Mouse (Mus musculus): ENCODE data around the gene Grm1. TPM values are rescaled to one million over a fixed set of nuclear protein-coding genes. Genes with fewer than 3 reads are reported as not detected.

Grm1 gene
- total and polyA plus RNA-seq, 2 experiments from 2014 or later = 13.9 to 29.8 TPM

DNA sequence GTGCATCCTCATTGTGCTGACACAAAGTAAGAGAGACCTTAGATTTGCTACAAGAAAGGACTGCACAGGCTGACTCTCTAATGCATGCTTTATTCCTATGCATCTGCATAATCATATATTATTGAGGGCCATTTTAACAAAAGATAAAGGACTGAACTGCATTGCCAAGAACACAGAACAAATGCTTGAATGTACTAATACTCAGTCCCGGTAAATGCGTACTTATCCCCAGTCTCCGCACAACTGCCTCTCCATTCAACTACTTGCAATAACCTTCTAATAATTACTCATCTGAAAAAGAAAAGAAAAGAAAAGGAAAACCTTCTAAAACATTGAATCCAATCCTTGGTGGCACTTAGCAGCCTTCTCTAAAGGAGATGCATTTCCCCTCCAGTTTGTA is 272.4 kb downstream of the Grm1 start:
- TF ChIP-seq CTCF (IDR thresholded peaks at IDR 0.05; ENCODE audit: low read depth) = no peak
- no peak for DNase-seq (ENCODE audit: low spot score)
- Histone ChIP-seq H3K36me3 (ENCODE audit: insufficient read depth, low read length) (no peaks in the 10 kb centered on the region), H3K4me2 (ENCODE audit: low read depth, low read length) (no peak overlapping the region), H3K4me1 (ENCODE audit: insufficient read depth, low read length) (0 out of 2 replicates have a peak, but pooled peaks cover 3% of the 10 kb centered on the region), H3K9me3 (ENCODE audit: low read length) (no peaks in the 10 kb centered on the region), H3K4me3 (ENCODE audit: low read length) (no peak overlapping the region), H3K27me3 (ENCODE audit: insufficient read depth, low read length) (no peaks in the 10 kb centered on the region), H3K9ac (replicated peaks; ENCODE audit: low read length) (no peak overlapping the region), H3K27ac (no peak overlapping the region)
- 78% methylated on average over 3 of the region's 3 CpGs for WGBS
- no peak for ATAC-seq

DNA sequence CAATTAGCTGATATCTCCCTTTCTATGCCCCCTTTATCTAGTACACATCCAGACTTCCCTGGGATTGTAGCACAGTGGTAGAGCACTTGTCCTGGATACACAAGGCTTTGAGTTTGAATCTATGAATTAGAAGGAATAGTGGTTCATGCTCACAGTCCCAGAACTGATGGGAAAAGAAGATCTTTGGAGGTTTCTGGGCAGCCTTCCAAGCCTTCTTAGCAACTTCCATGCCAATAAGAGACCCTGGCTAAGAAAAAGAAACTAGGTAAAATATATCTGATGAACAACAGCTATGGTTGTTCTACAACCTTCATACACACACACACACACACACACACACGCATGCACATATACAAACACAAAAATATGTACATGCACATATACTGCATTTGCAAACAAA is 286.8 kb downstream of the Grm1 start:
- H3K4me1 ChIP-seq (ENCODE audit: insufficient read depth, low read length) = no peaks in the 10 kb centered on the region
- H3K4me2 ChIP-seq (ENCODE audit: low read depth, low read length) = no peak overlapping the region
- no peak for ATAC-seq
- no peak for TF ChIP-seq CTCF (IDR thresholded peaks at IDR 0.05; ENCODE audit: low read depth)
- no peak overlapping the region for H3K4me3 ChIP-seq (ENCODE audit: low read length)
- no peak overlapping the region for H3K9ac ChIP-seq (replicated peaks; ENCODE audit: low read length)
- H3K27me3 ChIP-seq (ENCODE audit: insufficient read depth, low read length) = no peaks in the 10 kb centered on the region
- no peak overlapping the region for H3K27ac ChIP-seq
- H3K36me3 ChIP-seq (ENCODE audit: insufficient read depth, low read length) = no peaks in the 10 kb centered on the region
- H3K9me3 ChIP-seq (ENCODE audit: low read length) = no peaks in the 10 kb centered on the region
- WGBS = 92% methylated on average over 1 of the region's 1 CpGs
- DNase-seq (ENCODE audit: low spot score) = peak; percentile 29

DNA sequence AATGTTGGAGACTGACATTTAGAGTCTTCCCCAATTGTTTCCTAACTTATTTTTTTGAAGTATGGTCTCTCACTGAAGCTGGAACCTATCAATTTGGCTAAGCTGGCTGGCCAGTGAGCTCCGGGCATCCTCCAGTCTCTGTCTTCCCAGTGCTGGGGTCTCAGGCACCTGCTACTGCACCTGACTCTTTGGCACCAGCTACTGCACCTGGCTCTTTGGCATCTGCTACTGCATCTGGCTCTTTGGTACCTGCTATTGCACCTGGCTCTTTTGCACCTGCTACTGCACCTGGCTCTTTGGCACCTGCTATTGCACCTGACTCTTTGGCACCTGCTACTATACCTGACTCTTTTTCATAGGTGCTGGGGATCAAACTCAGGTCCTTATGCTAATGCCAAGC is 291.7 kb downstream of the Grm1 start:
- Histone ChIP-seq H3K4me2 (ENCODE audit: low read depth, low read length) (no peak overlapping the region), H3K9ac (replicated peaks; ENCODE audit: low read length) (no peak overlapping the region), H3K36me3 (ENCODE audit: insufficient read depth, low read length) (no peaks in the 10 kb centered on the region), H3K4me1 (ENCODE audit: insufficient read depth, low read length) (no peaks in the 10 kb centered on the region), H3K9me3 (ENCODE audit: low read length) (no peaks in the 10 kb centered on the region), H3K4me3 (ENCODE audit: low read length) (no peak overlapping the region), H3K27me3 (ENCODE audit: insufficient read depth, low read length) (no peaks in the 10 kb centered on the region), H3K27ac (no peak overlapping the region)
- DNase-seq (ENCODE audit: low spot score) (no peak), ATAC-seq (no peak)
- WGBS = 79% methylated on average over 1 of the region's 1 CpGs
- TF ChIP-seq CTCF (IDR thresholded peaks at IDR 0.05; ENCODE audit: low read depth) = no peak

DNA sequence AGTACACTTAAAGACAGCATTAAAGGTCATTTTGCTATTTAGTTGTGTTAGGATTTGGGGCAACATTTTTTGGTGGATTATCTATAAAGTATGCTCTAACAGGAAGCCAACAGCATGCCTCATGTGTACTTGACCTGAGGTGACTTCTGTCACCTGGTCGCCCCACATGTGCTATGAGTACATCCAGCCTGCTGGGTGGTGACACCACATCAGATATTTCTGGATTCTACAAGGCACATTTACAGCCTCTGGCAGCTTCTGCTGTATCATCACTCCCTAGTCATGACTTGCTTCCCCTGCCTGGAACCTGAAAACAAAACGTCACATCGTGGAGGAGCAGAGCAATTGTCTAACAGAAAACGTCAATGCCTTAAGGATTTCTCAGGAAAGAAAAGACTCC is 292.2 kb downstream of the Grm1 start:
- TF ChIP-seq CTCF (IDR thresholded peaks at IDR 0.05; ENCODE audit: low read depth) = no peak
- DNase-seq (ENCODE audit: low spot score) (no peak), ATAC-seq (no peak)
- no peak overlapping the region for H3K27ac ChIP-seq
- no peak overlapping the region for H3K4me2 ChIP-seq (ENCODE audit: low read depth, low read length)
- H3K4me1 ChIP-seq (ENCODE audit: insufficient read depth, low read length) = no peaks in the 10 kb centered on the region
- H3K36me3 ChIP-seq (ENCODE audit: insufficient read depth, low read length) = no peaks in the 10 kb centered on the region
- no peaks in the 10 kb centered on the region for H3K9me3 ChIP-seq (ENCODE audit: low read length)
- no peaks in the 10 kb centered on the region for H3K27me3 ChIP-seq (ENCODE audit: insufficient read depth, low read length)
- H3K9ac ChIP-seq (replicated peaks; ENCODE audit: low read length) = no peak overlapping the region
- H3K4me3 ChIP-seq (ENCODE audit: low read length) = no peak overlapping the region
- WGBS = 85% methylated on average over 4 of the region's 4 CpGs

DNA sequence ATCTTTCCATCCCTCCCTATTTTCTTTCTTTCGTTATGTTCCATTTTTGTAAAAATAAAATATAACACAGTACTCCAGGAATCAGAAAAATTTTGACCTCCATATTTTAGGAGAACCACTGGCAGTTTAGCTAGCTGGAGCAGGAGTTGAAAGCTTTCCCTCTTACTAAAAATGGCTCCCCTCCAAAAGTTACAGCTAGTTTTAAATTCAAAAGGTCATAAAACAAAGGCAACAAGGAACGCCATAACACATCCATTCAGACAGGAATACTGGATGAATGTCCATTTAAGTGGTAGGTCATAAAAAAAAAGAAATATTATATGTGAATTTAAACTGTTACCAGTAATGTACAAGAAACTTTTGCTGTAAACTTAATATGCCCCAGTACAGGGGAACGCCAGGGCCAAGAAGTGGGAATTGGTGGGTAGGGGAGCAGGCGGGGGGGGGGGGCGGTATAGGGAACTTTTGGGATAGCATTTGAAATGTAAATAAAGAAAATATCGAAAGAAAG is 294.2 kb downstream of the Grm1 start:
- Histone ChIP-seq H3K4me1 (ENCODE audit: insufficient read depth, low read length) (no peaks in the 10 kb centered on the region), H3K27me3 (ENCODE audit: insufficient read depth, low read length) (no peaks in the 10 kb centered on the region), H3K4me2 (ENCODE audit: low read depth, low read length) (no peak overlapping the region), H3K9me3 (ENCODE audit: low read length) (no peaks in the 10 kb centered on the region), H3K27ac (no peak overlapping the region), H3K9ac (replicated peaks; ENCODE audit: low read length) (no peak overlapping the region), H3K4me3 (ENCODE audit: low read length) (no peak overlapping the region), H3K36me3 (ENCODE audit: insufficient read depth, low read length) (no peaks in the 10 kb centered on the region)
- DNase-seq (ENCODE audit: low spot score) (no peak), ATAC-seq (no peak)
- 92% methylated on average over 5 of the region's 6 CpGs for WGBS
- TF ChIP-seq CTCF (IDR thresholded peaks at IDR 0.05; ENCODE audit: low read depth) = no peak

DNA sequence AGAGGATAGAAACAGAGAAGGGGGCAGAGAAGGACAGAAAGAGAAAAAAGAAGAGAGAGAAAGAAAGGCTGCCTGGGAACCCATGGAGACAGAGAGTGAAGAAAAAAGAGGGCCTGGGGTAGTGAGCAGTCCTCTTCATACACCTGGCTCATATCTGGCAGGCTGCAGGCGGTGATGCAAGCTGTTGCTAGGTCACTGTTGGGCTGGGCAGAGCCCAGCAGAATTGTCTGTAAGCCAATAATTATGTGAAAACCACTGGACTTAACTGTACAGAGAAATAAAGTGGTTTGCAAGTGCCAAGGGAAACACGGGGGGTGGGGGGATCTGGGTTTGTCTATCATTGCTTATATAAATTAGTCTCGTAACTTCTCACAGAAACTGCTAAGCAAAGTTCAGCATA is 297.0 kb downstream of the Grm1 start:
- no peak for TF ChIP-seq CTCF (IDR thresholded peaks at IDR 0.05; ENCODE audit: low read depth)
- WGBS = 65% methylated on average over 3 of the region's 3 CpGs

DNA sequence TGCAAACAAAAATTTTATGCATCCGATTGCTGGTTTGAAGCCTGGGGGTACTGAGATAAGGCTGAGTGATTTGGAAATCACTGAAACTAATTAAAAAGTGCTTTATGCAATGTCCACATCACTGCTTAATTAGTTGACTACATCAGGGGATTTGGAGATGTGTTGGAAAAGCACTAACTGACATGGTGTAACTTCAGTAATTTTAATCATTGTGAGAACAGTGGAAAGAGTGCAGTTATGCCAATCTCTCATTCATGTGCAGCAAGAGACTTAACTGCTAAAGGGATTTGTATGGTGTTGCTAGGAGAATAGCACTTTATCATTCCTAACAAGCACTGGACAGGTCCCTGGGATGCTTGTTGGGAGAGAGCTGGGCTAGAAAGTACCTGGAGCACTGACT is 307.3 kb downstream of the Grm1 start:
- ATAC-seq (peak; percentile 29), DNase-seq (ENCODE audit: low spot score) (peak; percentile 21)
- Histone ChIP-seq H3K27me3 (ENCODE audit: insufficient read depth, low read length) (no peaks in the 10 kb centered on the region), H3K9me3 (ENCODE audit: low read length) (no peaks in the 10 kb centered on the region), H3K27ac (no peak overlapping the region), H3K4me1 (ENCODE audit: insufficient read depth, low read length) (no peaks in the 10 kb centered on the region), H3K4me3 (ENCODE audit: low read length) (no peak overlapping the region), H3K36me3 (ENCODE audit: insufficient read depth, low read length) (no peaks in the 10 kb centered on the region), H3K9ac (replicated peaks; ENCODE audit: low read length) (no peak overlapping the region), H3K4me2 (ENCODE audit: low read depth, low read length) (no peak overlapping the region)
- TF ChIP-seq CTCF (IDR thresholded peaks at IDR 0.05; ENCODE audit: low read depth) = no peak
- WGBS = 59% methylated on average over 1 of the region's 1 CpGs

More for the DNA sequence above, 297.0 kb downstream of the Grm1 start:
- no peaks in the 10 kb centered on the region for H3K4me1 ChIP-seq (ENCODE audit: insufficient read depth, low read length)
- H3K9me3 ChIP-seq (ENCODE audit: low read length) = no peaks in the 10 kb centered on the region
- H3K27ac ChIP-seq = no peak overlapping the region
- DNase-seq (ENCODE audit: low spot score) (no peak), ATAC-seq (no peak)
- H3K36me3 ChIP-seq (ENCODE audit: insufficient read depth, low read length) = no peaks in the 10 kb centered on the region
- H3K27me3 ChIP-seq (ENCODE audit: insufficient read depth, low read length) = no peaks in the 10 kb centered on the region
- H3K9ac ChIP-seq (replicated peaks; ENCODE audit: low read length) = no peak overlapping the region
- no peak overlapping the region for H3K4me3 ChIP-seq (ENCODE audit: low read length)
- no peak overlapping the region for H3K4me2 ChIP-seq (ENCODE audit: low read depth, low read length)

Data from hindbrain, postnatal 0 days (tissue).